Mouse (Mus musculus): ENCODE measurements at regions not wholly inside any gene's neighbourhood (a gene's known extent, or its start where the extent isn't known, plus 50 kb on each side); places are given as distances from the start of the nearest gene placed in this dataset.

DNA sequence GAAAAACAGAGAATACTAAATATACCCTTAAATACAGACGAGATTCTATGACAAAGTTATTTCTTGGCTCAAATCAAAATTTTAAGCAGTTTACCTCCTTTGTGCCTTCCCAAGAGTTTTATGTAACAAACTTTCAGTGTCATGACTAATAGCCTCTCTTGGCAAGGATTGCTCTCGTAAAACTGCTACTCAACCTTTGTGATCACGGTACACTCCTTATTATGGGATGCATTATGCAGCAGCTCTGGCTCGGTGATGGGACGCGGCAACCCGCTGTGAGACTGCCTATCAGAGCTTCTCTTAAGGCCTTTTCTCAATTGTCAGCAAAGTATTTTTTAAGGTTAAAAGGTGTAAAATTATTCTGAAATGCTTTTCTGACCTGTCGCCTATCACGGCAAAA lies 59.8 kb upstream of the Spaca7 start:
- Histone ChIP-seq H3K4me2 (replicated peaks; ENCODE audit: low read depth, low read length) (no peak overlapping the region), H3K4me3 (ENCODE audit: low read depth, low read length) (no peak overlapping the region), H3K4me1 (replicated peaks; ENCODE audit: control insufficient read depth, insufficient read depth, low read length) (no peaks in the 10 kb centered on the region), H3K27me3 (ENCODE audit: control insufficient read depth, insufficient read depth, low read length) (peaks cover 2% of the 10 kb centered on the region; the same call in 1 of the 2 replicates), H3K27ac (ENCODE audit: low read depth, low read length) (no peak overlapping the region), H3K9me3 (ENCODE audit: control insufficient read depth, low read length) (no peaks in the 10 kb centered on the region), H3K9ac (ENCODE audit: low read depth, low read length) (no peak overlapping the region), H3K36me3 (ENCODE audit: control insufficient read depth, insufficient read depth, low read length) (no peaks in the 10 kb centered on the region)
- DNase-seq (ENCODE audit: low spot score) (no peak), ATAC-seq (ENCODE audit: low FRiP score) (no peak)
- WGBS: 57% methylated on average over 9 of the region's 9 CpGs

DNA sequence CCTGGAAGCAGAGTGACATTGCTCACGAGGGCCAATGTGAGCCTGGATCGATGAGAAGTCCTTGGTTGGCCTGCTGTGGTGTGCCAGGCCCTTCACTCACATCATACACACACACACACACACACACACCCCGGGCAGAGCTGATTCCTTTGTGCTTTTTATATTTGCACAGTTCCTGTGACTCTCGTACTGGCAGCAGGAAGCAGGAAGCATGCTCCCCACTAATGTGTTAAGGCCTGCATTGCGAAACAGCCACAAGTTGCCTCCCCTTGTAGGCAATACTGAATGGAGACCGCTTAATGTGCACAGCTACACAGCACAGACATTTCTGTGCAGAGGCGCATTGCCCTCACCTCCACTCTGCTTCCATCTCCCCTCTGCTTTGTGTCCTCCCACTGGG lies 58.7 kb upstream of the Spaca7 start:
- Histone ChIP-seq H3K9me3 (ENCODE audit: control insufficient read depth, low read length) (no peaks in the 10 kb centered on the region), H3K36me3 (ENCODE audit: control insufficient read depth, insufficient read depth, low read length) (no peaks in the 10 kb centered on the region), H3K9ac (ENCODE audit: low read depth, low read length) (no peak overlapping the region), H3K27me3 (ENCODE audit: control insufficient read depth, insufficient read depth, low read length) (peaks cover 2% of the 10 kb centered on the region; the same call in 1 of the 2 replicates), H3K4me1 (replicated peaks; ENCODE audit: control insufficient read depth, insufficient read depth, low read length) (no peaks in the 10 kb centered on the region), H3K4me3 (ENCODE audit: low read depth, low read length) (no peak overlapping the region), H3K4me2 (replicated peaks; ENCODE audit: low read depth, low read length) (no peak overlapping the region), H3K27ac (ENCODE audit: low read depth, low read length) (no peak overlapping the region)
- ATAC-seq (ENCODE audit: low FRiP score): no peak
- no peak for DNase-seq (ENCODE audit: low spot score)
- 77% methylated on average over 7 of the region's 7 CpGs for WGBS

DNA sequence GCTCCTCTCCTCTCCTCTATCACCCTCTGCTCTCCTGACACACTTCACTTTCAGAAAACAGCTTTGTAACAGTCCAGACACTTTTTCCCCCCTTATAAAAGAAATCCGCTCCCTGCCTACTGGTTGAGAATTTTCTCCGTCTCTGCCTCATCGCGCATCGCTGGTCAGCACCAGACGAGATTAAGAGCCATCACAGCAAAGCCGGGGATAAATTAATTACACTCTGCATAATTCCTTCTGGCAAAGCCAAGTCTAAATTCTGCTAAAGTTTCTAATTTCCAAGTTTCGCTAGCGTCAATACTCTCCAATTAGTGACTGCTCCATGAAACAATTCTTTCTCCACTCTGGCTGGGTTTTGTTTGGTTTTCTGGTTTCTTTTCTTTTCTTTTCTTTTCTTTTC lies 51.2 kb upstream of the Spaca7 start:
- H3K27me3 ChIP-seq (ENCODE audit: control insufficient read depth, insufficient read depth, low read length): no peaks in the 10 kb centered on the region
- H3K4me2 ChIP-seq (replicated peaks; ENCODE audit: low read depth, low read length): no peak overlapping the region
- no peak for ATAC-seq (ENCODE audit: low FRiP score)
- no peaks in the 10 kb centered on the region for H3K36me3 ChIP-seq (ENCODE audit: control insufficient read depth, insufficient read depth, low read length)
- H3K4me1 ChIP-seq (replicated peaks; ENCODE audit: control insufficient read depth, insufficient read depth, low read length): no peaks in the 10 kb centered on the region
- DNase-seq (ENCODE audit: low spot score): no peak
- 39% methylated on average over 9 of the region's 9 CpGs for WGBS
- no peak overlapping the region for H3K9ac ChIP-seq (ENCODE audit: low read depth, low read length)
- H3K9me3 ChIP-seq (ENCODE audit: control insufficient read depth, low read length): no peaks in the 10 kb centered on the region
- H3K4me3 ChIP-seq (ENCODE audit: low read depth, low read length): no peak overlapping the region
- H3K27ac ChIP-seq (ENCODE audit: low read depth, low read length): no peak overlapping the region

All from hindbrain, embryonic 11.5 days (tissue).